Mouse (Mus musculus) urinary bladder, adult 18-20 months (tissue): Measurements from ENCODE around the gene Acot3.
"Not testable (repeated sequence)": the region's sequence is repeated elsewhere in the genome, so short reads cannot be mapped to it uniquely, and the experiment has no call there.

Experiments used
- DNase-seq, 2 experiments: peaks; one replicate each; pipeline ENCODE4 v3.0.0; 2022; ENCODE audit warnings: low spot score in 2 of 2, mixed read lengths in 2 of 2

Acot3 gene

DNA sequence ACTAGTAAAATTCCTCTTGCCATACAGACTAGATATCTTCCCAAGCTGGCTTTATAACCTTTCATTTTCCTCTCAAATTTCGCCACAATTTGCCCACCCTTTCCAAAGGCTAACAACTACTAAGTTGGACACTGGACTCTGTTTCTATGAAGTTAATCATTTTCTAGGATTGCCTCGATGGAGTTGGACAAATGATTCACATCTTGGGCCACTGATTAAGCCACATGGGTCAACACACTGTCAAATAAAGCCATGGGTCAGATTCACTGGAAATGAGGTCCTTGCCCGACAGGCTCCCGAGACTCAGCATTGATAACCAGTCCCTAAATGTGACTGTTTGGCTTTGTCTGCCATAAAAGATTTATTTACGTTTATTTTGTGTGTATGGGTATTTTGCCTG lies 9.7 kb upstream of the Acot3 start:
- DNase-seq, result no peak

- no peak for DNase-seq
These were observed 7.9 kb upstream of the Acot3 start for GRCm38 (mm10) chr12:84044045-84044444.

- no peak for DNase-seq
These were observed 5.0 kb upstream of the Acot3 start for GRCm38 (mm10) chr12:84046906-84047305.

GRCm38 (mm10) chr12:84050744-84051143 lies 1.2 kb upstream of the Acot3 start:
- DNase-seq, result not testable (repeated sequence)

- DNase-seq, result no peak
These were observed 665 bp downstream of the Acot3 start for GRCm38 (mm10) chr12:84052609-84053008.

- no peak for DNase-seq
These were observed 1.2 kb downstream of the Acot3 start for GRCm38 (mm10) chr12:84053173-84053572.

GRCm38 (mm10) chr12:84053679-84054391 lies 1.9 kb downstream of the Acot3 start:
- DNase-seq, result no peak

DNA sequence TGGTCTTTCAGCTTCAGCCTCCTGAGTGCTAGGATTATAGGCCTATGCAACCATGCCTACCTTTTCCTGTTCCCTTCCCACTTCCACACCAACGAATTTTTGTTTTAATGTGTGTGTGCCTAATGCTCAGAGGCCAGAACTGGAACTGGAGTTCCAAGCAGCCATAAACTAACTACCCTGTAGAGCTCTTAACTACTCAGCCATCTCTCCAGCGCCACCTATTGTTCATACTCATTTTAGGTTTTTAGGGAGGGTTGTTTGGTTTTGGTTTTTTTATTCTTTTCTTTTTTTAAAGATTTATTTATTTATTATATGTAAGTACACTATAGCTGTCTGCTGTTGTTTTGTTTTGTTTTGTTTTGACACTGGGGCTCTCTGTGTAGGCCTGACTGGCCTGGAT lies 9.0 kb downstream of the Acot3 start:
- DNase-seq, result no peak

DNA sequence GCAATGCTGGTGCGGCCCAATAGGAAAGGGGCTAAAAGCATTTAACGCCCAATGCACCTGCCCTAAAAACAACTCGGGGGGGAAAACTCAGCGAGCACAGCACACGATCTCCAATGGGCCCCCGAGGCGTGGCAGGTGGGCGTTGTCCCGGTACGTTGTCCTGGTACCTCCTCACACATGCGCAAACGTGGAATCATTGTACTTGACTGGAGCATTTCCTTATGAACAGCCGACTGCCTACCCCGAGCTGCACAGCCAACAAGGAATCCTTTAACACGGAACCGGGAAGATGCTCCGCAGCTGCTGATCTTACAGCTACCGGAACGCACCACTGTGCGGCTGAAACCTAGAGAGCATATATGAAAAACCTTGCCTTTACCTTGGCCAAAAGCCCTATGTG lies 10.4 kb downstream of the Acot3 start:
- no peak for DNase-seq

GRCm38 (mm10) chr12:84063228-84063627 lies 11.3 kb downstream of the Acot3 start:
- DNase-seq, result no peak

GRCm38 (mm10) chr12:84063833-84064232 lies 11.9 kb downstream of the Acot3 start:
- DNase-seq, result no peak

GRCm38 (mm10) chr12:84064621-84065020 lies 12.7 kb downstream of the Acot3 start:
- DNase-seq, result no peak

GRCm38 (mm10) chr12:84067752-84068151 lies 15.8 kb downstream of the Acot3 start:
- no peak for DNase-seq

- DNase-seq, result no peak
These were observed 16.4 kb downstream of the Acot3 start for GRCm38 (mm10) chr12:84068296-84068695.

DNA sequence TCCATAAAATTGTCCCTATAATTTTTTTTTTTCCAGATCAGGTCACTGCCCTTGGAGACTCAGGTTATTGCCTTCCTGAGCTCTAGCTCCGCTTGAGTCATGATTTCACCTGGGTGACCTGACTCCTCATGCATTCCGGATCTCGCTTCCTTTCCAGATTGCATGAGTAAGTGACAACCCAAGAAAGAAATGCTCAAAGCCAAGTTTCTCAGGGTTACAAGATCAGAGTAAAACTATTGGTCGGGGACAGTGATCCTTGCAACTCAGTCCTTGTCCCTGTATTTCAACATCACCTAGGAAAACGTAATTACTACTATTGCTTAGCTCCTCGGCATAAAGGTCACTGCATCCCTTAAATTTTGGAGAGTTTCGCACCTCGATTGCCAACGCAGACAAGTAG lies 17.0 kb downstream of the Acot3 start, which contains the start of gene Acot5:
TSS of gene Acot5 (plus strand) at position 340 of the 400 bp plus-strand sequence.
- DNase-seq, result no peak

- peak in 1 of 2 experiments; percentile 38 for DNase-seq
These were observed 17.6 kb downstream of the Acot3 start for GRCm38 (mm10) chr12:84069582-84069981.

DNA sequence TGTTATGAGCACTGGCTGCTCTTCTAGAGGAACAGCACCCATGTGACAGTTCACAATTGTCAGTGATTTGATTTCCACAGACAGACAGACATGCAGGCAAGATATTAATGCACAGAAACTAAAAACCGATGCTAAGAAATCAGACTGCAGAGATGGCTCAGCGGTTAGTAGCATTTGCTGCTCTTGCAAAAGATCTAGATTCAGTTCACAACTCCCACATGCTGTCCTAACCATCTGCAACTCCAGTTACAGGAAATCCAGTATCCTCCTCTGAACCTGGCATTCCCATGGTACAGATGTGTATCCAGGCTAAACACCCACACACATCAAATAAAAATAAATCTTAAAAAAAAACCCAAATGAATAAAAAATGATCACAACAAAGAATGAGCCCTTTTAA lies 19.8 kb downstream of the Acot3 start:
- no peak for DNase-seq

DNA sequence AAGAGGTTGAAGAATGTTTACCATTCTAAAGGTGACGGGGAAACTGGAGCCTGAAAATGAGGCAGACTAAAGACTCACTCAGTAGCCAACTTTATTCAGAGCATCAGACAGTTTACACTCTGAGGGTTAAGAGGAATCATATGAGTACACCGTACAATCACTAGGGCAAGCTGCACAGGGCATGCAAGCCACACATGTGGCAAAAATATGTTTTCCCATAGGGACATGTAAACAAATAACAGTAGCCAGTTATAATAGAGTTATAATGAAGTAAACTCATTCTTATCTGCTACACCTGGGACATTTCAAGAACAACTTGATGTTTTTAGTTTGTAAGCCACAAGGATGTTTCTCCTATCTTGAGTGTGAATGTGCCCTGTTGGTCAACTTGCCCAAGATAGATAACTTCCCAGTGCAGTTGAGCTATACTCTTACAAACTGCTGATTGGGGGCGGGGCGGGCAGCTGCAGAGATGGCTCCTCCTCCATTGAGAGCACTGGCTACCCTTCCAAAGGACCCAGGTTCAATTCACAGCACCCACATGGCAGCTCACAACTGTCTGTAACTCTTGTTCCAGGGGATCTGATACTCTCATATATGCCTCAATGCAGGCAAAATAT lies 25.5 kb downstream of the Acot3 start:
- no peak for DNase-seq

DNA sequence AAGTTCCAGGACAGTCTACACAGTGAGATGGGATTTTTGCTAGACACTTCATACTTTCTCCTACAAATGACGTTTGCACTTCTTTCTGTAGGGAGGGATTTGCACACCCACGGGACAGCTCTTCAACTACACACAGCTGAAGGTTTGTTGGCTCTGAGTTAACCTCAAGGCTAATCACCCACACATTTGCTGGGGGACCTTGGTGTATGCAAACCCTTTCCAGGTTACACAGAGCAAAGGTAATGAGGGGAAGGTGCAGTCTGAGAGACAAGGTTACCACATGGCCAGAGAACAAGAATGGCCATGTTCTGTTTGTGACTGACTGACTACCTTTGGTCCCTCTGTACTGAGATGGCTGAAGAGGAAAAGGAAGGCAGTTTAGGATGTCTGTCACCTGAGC lies 31.9 kb downstream of the Acot3 start:
- DNase-seq, result no peak

- no peak for DNase-seq
These were observed 32.6 kb downstream of the Acot3 start for GRCm38 (mm10) chr12:84084581-84084980.

DNA sequence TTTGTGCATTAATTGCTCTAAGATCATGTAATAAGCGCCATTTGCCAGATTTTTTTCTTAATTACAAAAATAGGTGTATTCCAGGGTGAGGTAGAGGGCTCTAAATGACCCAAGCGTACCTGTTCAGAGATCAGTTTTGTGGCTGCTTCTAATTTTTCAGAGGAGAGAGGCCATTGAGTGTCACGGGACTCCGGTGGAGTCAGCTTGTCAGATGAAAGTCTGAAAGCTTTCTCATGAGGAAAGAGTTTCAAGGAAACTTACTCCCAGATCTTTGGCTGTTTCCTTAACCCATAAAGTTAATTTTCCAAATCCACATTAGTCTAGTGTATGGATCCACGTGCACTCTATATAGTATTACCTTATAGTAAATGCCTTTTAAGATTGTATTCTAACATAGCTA lies 42.7 kb downstream of the Acot3 start:
- DNase-seq, result not testable (repeated sequence)

DNA sequence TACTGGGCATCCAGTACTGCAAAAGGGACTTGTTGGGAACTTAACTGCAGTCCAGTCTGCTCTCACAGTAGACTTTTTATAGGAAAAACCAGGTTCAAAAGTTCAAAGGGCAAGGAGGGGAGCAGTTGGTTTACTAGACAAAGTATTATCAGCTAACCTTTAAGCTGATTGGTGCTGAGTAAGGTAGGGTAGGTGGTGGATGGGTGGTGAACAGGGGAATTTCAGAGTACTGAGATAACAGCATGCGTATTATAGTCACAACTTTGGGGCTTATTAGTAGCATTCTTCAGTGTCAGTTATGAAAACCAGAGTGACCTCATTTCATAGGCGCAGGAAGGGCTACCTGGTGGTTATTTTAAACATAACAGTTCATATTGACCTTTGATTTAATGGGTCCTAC lies 47.7 kb downstream of the Acot3 start:
- DNase-seq, result no peak

DNA sequence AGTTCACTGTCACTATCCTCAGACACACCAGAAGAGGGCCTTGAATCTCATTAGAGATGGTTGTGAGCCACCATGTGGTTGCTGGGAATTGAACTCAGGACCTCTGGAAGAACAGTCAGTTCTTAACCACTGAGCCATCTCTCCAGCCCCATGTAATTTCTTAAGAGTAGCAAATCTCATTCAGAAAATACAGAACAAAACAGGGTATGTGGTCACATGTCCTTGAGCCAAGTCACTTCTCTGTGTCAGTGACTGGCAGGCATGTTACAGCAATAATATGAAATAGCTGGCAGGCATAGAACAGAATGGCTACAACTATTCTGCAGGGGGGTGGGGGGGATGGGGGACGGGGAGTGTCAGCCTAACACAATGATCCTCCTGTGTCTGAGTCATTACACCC lies 48.1 kb downstream of the Acot3 start:
- DNase-seq, result no peak
